Comparison of ENCODE assay signal across 11 mouse cellular contexts in genomic region chr3:41462953-41463644, GRCm38 (mm10).
DNase-seq lines count a peak whose midpoint lies in the region; ATAC-seq and TF ChIP-seq lines count a peak whose summit lies in the region.
"Had no signal": no experiment of that assay in that cellular context is flagged by ENCODE, and none has a peak within 500 bp of the region (broad histone marks: within the 10 kb centered on the region; RNA-seq: fewer than 3 reads in every experiment).

No protein-coding gene starts in this region.

- intact Hi-C loops in heart, adult 2 months (cut with DNase I) = no loop called here

- no peak for ATAC-seq in hindbrain, postnatal 0 days
- ATAC-seq in hindbrain, embryonic 13.5 days (ENCODE audit: low FRiP score) = no peak

- H3K27me3 ChIP-seq in hindbrain, postnatal 0 days (ENCODE audit: insufficient read depth, low read length) = no peaks in the 10 kb centered on the region
- no peaks in the 10 kb centered on the region for H3K27me3 ChIP-seq in hindbrain, embryonic 13.5 days
- no peaks in the 10 kb centered on the region for H3K27me3 ChIP-seq in heart, adult 2 months (ENCODE audit: control insufficient read depth, insufficient read depth, low read length)

- no peaks in the 10 kb centered on the region for H3K36me3 ChIP-seq in hindbrain, postnatal 0 days (ENCODE audit: insufficient read depth, low read length)
- no peaks in the 10 kb centered on the region for H3K36me3 ChIP-seq in hindbrain, embryonic 13.5 days
- H3K36me3 ChIP-seq in heart, adult 2 months (ENCODE audit: control insufficient read depth, insufficient read depth, low read length) = no peaks in the 10 kb centered on the region
- H3K36me3 ChIP-seq: hindbrain, embryonic 10.5 days had no signal

- no peaks in the 10 kb centered on the region for H3K9me3 ChIP-seq in hindbrain, postnatal 0 days (ENCODE audit: low read length)
- H3K9me3 ChIP-seq in hindbrain, embryonic 13.5 days = no peaks in the 10 kb centered on the region
- H3K9me3 ChIP-seq: hindbrain, embryonic 10.5 days had no signal

- no peak for TF ChIP-seq POLR2A in heart, adult 2 months (IDR thresholded peaks at IDR 0.05; ENCODE audit: insufficient read depth, low read depth, low read length)

- no peak overlapping the region for H3K4me2 ChIP-seq in hindbrain, postnatal 0 days (ENCODE audit: low read depth, low read length)
- H3K4me2 ChIP-seq in hindbrain, embryonic 13.5 days = no peak overlapping the region

- DNase-seq in hindbrain, postnatal 0 days (ENCODE audit: low spot score) = peak; percentile 5
- DNase-seq in adipocyte (ENCODE audit: low spot score) = peak; percentile 73
- DNase-seq in heart, adult 2 months = peak in 1 of 2 experiments; percentile 30
- DNase-seq in kidney, postnatal 25 days = peak; percentile 46 to 60
- no peak for DNase-seq in cerebellum, adult 8-10 months
- no peak for DNase-seq in embryo, embryonic 10 days (ENCODE audit: low spot score)
- DNase-seq: cerebellum, adult 9-10 months; right cerebral cortex, postnatal 4 days had no signal

- no peak for TF ChIP-seq CTCF in hindbrain, postnatal 0 days (IDR thresholded peaks at IDR 0.05; ENCODE audit: low read depth)
- no peak for TF ChIP-seq CTCF in heart, adult 2 months (IDR thresholded peaks at IDR 0.05)

- WGBS in hindbrain, postnatal 0 days = 71% methylated on average over 11 of the region's 11 CpGs
- 79% methylated on average over 11 of the region's 11 CpGs for WGBS in hindbrain, embryonic 13.5 days
- 41% methylated on average over 11 of the region's 11 CpGs for WGBS in heart, adult 2 months

- H3K9ac ChIP-seq in hindbrain, postnatal 0 days (replicated peaks; ENCODE audit: low read length) = no peak overlapping the region
- H3K9ac ChIP-seq in hindbrain, embryonic 13.5 days = no peak overlapping the region
- no peak overlapping the region for H3K9ac ChIP-seq in heart, adult 2 months (ENCODE audit: low read depth, low read length)
- H3K9ac ChIP-seq: liver, embryonic 14.5 days had no signal

- no peak overlapping the region for H3K27ac ChIP-seq in hindbrain, postnatal 0 days
- no peak overlapping the region for H3K27ac ChIP-seq in hindbrain, embryonic 13.5 days
- H3K27ac ChIP-seq in heart, adult 2 months = 0 out of 2 replicates have a peak overlapping the region, but pooled peaks have one; percentile 2
- H3K27ac ChIP-seq: hindbrain, embryonic 10.5 days; liver, embryonic 14.5 days had no signal

- H3K79me2 ChIP-seq in heart, adult 2 months (replicated peaks; ENCODE audit: control insufficient read depth, insufficient read depth, low read length) = no peaks in the 10 kb centered on the region

- TF ChIP-seq EP300 in heart, adult 2 months (IDR thresholded peaks at IDR 0.05; ENCODE audit: insufficient read depth, low read depth, low read length) = no peak

- no peaks in the 10 kb centered on the region for H3K4me1 ChIP-seq in hindbrain, postnatal 0 days (ENCODE audit: insufficient read depth, low read length)
- no peaks in the 10 kb centered on the region for H3K4me1 ChIP-seq in hindbrain, embryonic 13.5 days (replicated peaks)
- H3K4me1 ChIP-seq in heart, adult 2 months (ENCODE audit: control insufficient read depth, insufficient read depth, low read length) = peaks cover 4% of the 10 kb centered on the region
- H3K4me1 ChIP-seq: hindbrain, embryonic 10.5 days had no signal

- no peak overlapping the region for H3K4me3 ChIP-seq in hindbrain, postnatal 0 days (ENCODE audit: low read length)
- no peak overlapping the region for H3K4me3 ChIP-seq in hindbrain, embryonic 13.5 days
- H3K4me3 ChIP-seq in heart, adult 2 months = no peak overlapping the region
- H3K4me3 ChIP-seq: hindbrain, embryonic 10.5 days had no signal

Comparison
In these comparisons a context has a peak if more than half of its experiments do, and no peak if none do; other contexts are left out.
1. DNase-seq: peak in hindbrain, postnatal 0 days (single experiment), adipocyte (single experiment) and kidney, postnatal 25 days (2 of 2); none in cerebellum, adult 8-10 months (single experiment) and embryo, embryonic 10 days (single experiment).